Mouse (Mus musculus) liver (tissue): ENCODE results near the gene Sec31a.
A peak's percentile ranks its signal among the peaks of the same experiment; 100 is the strongest.

Experiments used
- DNase-seq: peaks from one replicate; pipeline ENCODE4 v3.0.0-alpha.2; 2020; ENCODE audit warnings: mixed read lengths

Gene Sec31a

GRCm38 (mm10) chr5:100396753-100397152, 19.3 kb downstream of the Sec31a start:
- no peak for DNase-seq

DNA sequence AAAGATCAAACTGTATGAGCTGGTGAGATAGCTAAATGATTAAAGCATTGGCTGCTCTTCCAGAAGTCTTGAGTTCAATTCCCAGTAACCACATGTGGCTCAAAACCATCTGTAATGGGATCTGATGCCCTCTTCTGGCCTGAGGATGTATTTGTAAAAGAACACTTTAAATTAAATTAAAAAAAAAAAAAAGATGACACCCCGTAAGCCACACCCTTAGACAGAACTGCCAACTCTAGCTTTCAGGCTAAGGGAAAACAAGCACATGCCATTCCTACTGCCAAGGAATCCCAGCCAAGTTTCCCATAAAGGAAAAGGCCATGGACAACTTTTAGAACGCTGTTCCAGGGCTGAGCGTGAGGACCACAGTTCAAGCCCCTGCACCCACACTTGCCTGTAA, 22.4 kb downstream of the Sec31a start:
- DNase-seq = no peak

DNA sequence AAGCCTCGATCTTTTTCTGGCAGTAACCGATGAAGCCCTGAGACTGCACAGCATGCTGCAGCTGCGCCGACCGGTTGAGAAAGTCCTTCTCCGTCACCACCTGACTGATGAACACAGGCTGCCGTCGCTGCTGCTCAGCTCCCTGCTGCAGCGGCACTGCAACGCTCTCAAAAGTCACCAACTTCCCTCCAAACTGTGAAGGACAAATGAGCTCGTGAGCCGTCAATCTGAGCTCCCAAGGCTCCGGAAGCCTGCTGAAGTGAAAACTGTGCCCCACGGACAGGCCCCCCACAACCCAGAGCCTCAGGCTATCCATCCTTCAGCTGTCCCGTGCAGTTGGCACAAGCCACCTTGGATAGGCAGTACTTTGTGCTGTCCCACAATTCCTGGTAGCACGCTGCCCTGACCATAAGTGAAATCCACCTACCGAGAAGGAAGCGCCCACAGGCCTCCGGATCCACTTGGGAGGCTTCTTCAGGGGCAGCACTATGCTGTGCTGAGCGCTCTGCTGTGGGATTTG, 23.5 kb downstream of the Sec31a start:
- DNase-seq = no peak

GRCm38 (mm10) chr5:100383782-100384510, 32.1 kb downstream of the Sec31a start:
- no peak for DNase-seq

DNA sequence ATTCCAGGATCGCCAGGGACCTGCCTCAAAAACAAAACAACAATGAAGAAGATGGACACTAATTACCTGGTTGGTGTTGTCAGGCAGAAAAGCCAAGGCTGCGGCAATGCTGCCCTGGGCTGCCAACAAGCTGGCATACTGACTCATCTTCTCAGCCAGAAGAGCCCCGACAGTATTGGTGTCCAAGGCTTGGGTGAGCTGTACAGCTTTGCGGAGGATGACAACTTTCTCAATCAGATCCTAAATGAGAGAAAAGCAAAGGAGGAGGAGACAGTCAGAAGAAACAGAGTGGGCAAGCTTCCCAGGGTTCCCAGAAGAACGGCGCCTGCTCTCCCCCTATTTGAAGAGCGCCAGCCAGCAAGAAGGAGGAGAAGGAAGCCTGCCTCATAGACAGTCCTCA, 34.9 kb downstream of the Sec31a start:
- DNase-seq = no peak

DNA sequence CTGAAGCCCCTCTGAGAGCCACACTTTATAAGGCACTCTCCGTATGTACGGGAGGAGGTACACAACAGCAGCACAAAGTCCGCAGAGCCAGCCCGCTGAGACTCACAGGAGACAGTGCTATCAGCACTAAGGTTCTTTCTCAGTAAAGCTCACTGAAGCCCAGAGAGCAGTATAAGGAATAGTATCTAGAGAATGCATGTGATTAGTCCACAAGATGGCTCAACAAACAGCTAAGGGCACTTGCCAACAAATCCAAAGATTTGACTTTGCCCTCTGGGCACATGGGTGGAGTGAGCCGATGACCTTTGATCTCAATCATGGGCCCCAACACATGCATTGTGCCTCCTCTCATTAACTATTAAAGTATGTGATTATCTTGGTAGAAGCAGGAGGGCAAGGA, 35.8 kb downstream of the Sec31a start:
- DNase-seq = no peak

DNA sequence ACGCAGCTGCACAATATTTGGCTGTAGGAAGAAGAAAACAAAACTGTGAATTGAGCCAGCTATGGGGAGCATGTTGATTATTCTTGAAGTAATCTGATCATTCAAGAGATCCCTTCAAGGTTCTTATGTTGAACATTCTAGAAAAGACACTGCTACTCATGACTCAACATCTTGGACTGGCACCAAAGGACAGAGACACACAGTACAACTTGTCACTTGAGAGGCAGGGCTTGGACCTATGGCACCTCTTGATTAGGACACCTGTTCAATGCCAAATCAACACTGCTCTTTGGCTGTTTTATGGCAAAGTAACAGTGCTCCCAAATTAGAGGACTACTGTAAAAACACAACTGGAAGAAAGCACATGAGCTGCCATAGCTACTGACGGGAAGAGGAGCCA, 37.1 kb downstream of the Sec31a start:
- no peak for DNase-seq

DNA sequence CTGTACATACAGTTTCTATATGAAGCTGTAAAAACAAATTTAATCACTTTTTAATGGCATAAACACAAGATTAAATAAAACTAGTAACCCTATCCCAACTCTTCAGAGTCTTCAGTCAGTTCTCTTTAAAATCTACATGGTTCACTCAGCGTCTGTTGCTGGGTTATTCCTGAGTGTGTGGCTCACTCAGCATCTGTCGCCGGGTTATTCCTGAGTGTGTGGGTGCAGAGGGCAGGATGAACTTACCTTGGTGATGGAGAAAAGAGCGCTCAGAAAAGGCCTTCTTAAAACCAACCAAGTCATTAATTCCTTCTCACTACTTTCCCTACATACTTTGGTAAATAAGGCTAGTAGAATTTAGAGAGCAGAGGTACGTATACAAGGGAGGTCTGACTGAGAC, 37.8 kb downstream of the Sec31a start:
- DNase-seq = no peak

DNA sequence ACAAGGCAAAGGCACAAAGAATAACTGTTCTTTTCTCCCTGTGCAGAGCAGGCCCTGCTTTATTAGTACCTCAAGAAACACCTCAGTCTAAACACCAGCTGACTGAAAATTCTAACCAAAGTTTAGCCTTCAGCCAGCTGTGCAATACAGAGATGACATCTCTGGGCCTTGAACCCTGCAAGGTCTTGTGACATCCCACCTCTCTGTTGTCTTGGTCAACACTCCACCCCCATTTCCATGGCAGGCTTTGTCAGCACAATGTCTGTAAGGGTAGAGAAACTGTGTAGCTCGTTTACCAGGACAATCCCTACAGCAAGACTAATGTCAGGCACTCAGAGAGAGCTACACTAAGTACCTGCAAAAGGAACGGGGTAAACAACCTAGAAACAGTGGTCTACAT, 38.7 kb downstream of the Sec31a start:
- DNase-seq = no peak

DNA sequence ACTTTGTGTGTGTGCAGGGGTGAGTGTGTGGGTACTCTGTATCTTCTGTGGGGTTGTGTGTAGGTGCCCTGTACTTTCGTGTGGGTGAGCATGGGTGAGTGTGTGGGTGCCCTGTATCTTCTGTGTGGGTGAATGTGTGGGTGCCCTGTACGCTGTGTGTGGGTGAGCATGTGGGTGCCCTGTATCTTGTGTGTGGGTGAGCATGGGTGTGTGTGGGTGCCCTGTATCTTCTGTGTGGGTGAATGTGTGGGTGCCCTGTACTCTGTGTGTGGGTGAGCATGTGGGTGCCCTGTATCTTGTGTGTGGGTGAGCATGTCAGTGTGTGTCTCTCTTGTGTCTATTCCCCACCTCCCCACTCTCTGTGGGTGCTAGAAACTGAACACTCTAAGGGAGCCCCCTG, 41.3 kb downstream of the Sec31a start:
- DNase-seq = no peak

DNA sequence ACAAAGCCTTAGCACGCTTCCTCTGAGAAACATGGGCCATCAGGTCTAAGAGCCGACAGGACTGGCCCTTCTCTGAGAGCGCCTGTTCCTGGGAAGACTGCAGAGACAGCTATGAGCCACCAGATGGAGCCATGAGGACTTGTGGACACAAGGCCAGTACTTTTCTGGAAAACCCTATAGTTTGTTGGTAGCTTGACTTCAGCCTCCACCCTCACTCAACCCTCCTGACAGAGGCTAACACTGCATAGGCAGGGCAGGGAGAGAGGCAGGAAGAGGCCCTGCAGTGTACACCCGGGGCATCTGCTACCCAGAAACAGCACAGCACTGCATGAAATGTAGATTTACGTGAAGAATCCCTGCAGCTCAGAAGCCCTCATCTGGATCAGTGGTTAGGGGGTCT, 42.1 kb downstream of the Sec31a start:
- peak; percentile 27 for DNase-seq

GRCm38 (mm10) chr5:100370919-100371318, 45.1 kb downstream of the Sec31a start:
- no peak for DNase-seq

DNA sequence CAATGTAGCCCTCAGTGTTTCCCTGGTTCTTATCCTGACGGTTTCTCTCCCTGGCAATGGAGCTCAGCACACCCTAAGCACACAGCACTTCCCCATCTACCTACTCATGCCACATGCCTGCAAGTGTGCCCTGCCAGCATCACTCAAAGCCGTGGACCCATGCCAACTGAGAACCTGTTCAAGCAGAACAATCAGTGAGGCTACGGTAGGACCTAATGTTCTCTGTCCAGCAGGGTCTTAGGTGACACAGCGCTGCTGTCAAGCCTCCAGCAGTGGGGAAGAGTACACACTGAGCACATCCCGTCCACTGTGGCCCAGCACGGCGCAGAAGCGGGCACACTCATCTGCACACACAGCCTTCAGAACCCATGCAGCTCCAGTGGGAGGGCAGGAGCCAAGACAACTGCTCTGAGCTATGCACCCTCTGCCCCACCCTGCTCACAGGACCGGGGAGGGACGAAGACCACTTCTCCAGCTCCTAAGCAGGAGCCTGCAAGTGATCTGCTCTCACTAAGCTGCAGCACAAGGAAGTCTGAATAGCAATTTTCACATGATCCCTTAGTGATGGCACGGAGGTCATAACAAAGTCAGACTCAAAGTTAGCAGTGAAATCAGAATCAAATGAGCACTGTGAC, 46.1 kb downstream of the Sec31a start:
- DNase-seq = no peak

- DNase-seq = no peak
These were observed 46.9 kb downstream of the Sec31a start for GRCm38 (mm10) chr5:100369093-100369492.

DNA sequence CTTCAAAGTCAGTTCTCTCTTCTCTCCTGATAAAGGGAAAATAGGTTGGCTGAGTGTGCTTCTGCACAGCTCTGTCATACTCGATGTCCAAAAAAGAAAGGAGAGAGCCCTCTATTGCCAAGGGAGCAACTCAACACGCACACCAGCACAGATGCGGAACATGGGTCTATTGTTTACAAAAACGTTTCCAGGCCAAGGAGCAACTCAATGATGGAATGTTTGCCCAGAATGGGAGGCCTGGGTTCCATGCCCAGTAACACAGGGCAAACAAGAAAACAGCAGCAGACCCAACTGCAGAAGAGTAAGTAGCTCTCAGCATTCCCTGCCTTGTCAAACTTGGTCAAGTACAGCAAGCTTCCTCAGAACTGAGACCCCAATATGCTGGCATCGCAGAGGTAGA, 47.5 kb downstream of the Sec31a start:
- DNase-seq = no peak

GRCm38 (mm10) chr5:100367051-100367450, 49.0 kb downstream of the Sec31a start:
- no peak for DNase-seq

DNA sequence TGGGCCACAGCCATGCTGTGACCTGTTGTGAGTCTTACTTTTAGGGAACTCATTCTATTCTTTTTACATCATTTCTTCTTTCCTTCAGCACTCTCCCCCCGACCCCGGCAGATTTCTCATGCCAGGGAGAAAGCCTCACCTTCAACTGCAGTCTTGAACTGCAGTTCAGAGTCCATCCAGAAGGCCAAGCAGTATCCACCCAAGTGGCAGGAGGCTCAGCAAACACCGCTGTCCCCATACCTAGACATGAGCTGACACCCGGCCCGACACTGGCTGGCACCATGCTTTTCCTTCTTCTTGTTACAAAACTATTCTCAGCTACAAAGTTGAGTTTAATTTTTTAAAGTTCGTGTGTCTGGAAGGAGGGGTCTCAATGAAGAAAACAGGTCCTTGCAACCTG, 55.7 kb downstream of the Sec31a start:
- DNase-seq = no peak

DNA sequence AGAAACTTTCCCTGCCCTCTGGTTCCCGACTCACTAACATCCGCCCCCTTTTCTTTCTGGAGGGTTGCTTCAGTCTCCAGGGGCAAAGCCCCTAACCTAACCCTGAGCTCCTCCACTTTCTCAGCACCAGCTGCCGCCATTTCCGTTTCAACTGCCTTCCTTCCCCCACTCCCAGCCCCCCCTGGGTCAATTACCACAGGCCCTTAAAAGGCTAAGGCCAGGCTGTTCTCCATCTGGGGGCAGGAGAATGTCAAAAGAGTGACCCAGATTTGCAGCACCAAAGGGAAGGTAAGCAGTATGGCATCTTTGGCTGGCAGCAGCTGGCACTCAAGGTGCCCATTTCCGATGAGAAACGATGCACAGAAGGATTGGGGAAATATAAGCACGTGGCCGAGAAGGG, 57.7 kb downstream of the Sec31a start:
- no peak for DNase-seq

- no peak for DNase-seq
These were observed 61.4 kb downstream of the Sec31a start for GRCm38 (mm10) chr5:100354644-100355043.

GRCm38 (mm10) chr5:100352986-100353848, 62.8 kb downstream of the Sec31a start:
- DNase-seq = no peak

DNA sequence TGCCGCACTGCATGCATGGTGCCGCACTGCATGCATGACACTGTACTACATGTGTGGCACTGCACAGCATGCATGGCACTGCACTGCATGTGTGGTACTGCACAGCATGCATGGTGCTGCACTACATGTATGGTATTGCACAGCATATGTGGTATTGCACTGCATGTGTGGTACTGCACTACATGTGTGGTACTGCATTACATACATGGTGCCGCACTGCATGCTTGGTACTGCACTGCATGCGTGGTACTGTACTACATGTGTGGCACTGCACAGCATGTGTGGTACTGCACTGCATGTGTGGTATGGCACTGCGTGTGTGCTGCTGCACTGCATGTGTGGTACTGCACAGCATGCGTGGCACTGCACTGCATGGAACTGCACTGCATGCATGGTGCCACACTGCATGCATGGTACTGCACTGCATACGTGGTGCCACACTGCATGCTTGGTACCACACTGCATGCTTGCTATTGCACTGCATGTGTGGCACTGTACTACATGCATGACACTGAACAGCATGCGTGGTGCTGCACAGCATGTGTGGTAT, 65.1 kb downstream of the Sec31a start:
- DNase-seq = no peak

GRCm38 (mm10) chr5:100349287-100350215, 66.5 kb downstream of the Sec31a start:
- DNase-seq = no peak
